Mouse (Mus musculus): ENCODE results near the gene D6Ertd527e. TPM values are rescaled to one million over a fixed set of nuclear protein-coding genes. Genes with fewer than 3 reads are reported as not detected.

The D6Ertd527e gene
- polyA plus RNA-seq, 1 experiment, result 4.2 TPM

DNA sequence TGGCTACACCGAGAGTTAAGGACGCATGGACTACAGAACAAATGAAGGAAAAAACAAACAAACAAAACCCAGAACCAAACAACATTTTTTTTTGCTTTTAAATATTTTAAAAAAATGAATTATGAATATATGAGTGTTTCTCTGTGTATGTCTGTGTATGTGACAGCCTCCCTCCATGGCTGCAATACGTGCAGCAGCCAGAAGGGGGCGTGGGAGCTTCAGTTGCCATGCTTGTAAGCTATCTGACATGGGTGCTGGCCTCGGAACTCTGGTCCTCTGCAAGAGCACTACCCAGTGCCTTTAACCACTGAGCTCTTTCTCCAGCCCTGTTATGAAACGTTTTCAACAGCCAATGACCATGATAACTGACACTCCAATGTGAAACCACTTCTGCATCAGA, 16.1 kb downstream of the D6Ertd527e start:
- H3K27me3 ChIP-seq (ENCODE audit: control insufficient read depth, insufficient read depth, low read length), result no peaks in the 10 kb centered on the region
- H3K27ac ChIP-seq (ENCODE audit: insufficient read depth, low read depth, low read length), result no peak overlapping the region
- 0 out of 2 replicates have a peak, but pooled peaks cover 2% of the 10 kb centered on the region for H3K4me1 ChIP-seq (ENCODE audit: control insufficient read depth, insufficient read depth, insufficient read length, low read length)
- TF ChIP-seq CTCF (IDR thresholded peaks at IDR 0.05; ENCODE audit: extremely low read depth, insufficient read length, insufficient replicate concordance, low read depth, low read length) (peak; percentile 26; the same call in 1 of the 2 replicates), POLR2A (IDR thresholded peaks at IDR 0.05; ENCODE audit: low read depth, low read length) (no peak)
- 92% methylated on average over 6 of the region's 6 CpGs for WGBS
- H3K4me3 ChIP-seq (ENCODE audit: low read depth, low read length), result no peak overlapping the region
- H3K36me3 ChIP-seq (ENCODE audit: control insufficient read depth, insufficient read depth, low read length), result no peaks in the 10 kb centered on the region

DNA sequence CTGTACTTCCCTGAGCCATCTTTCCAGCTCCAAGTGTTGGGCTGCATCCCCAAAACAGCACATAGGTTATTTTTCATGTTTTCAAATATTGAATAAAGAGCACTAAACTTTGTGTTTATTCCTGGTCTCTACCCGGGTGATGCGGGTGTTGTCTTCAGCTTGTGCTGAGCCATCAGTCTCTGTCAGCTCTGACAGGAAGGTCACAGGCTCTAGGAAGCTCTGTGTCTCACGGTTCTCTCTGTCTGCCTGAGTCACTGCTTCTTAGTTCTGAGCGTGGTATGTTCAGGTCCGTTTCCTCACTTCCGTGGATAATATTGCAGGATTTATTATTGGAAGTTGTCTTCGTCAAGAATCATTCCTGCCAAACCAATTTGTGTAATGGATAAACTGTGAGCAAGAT, 17.4 kb downstream of the D6Ertd527e start:
- 67% methylated on average over 7 of the region's 7 CpGs for WGBS
- Histone ChIP-seq H3K4me1 (ENCODE audit: control insufficient read depth, insufficient read depth, insufficient read length, low read length) (peaks cover 3% of the 10 kb centered on the region; the same call in 1 of the 2 replicates), H3K36me3 (ENCODE audit: control insufficient read depth, insufficient read depth, low read length) (no peaks in the 10 kb centered on the region), H3K27me3 (ENCODE audit: control insufficient read depth, insufficient read depth, low read length) (no peaks in the 10 kb centered on the region), H3K27ac (ENCODE audit: insufficient read depth, low read depth, low read length) (no peak overlapping the region), H3K4me3 (ENCODE audit: low read depth, low read length) (no peak overlapping the region)
- TF ChIP-seq POLR2A (IDR thresholded peaks at IDR 0.05; ENCODE audit: low read depth, low read length) (no peak), CTCF (IDR thresholded peaks at IDR 0.05; ENCODE audit: extremely low read depth, insufficient read length, insufficient replicate concordance, low read depth, low read length) (no peak)

DNA sequence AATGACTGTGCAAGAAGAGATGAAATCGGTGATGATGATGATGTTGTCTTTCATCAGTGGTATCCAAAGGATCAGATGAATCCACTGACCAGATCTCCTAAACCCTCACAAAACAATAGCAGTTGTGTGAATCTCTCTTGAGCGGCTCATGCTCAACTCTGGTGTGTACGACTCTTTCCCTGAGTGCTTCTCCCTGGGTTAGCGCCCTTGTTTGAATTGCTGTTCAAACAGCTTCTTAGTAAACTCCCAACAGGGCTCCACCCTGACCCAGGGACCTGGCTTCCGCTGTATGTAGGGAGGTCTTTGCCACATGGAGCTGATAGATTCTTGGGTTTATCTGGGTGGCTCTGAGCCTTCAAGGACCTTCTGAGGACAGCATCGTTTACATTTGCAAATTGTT, 18.9 kb downstream of the D6Ertd527e start:
- Histone ChIP-seq H3K4me1 (ENCODE audit: control insufficient read depth, insufficient read depth, insufficient read length, low read length) (peaks cover 8% of the 10 kb centered on the region; the same call in 1 of the 2 replicates), H3K4me3 (ENCODE audit: low read depth, low read length) (no peak overlapping the region), H3K27me3 (ENCODE audit: control insufficient read depth, insufficient read depth, low read length) (no peaks in the 10 kb centered on the region), H3K27ac (ENCODE audit: insufficient read depth, low read depth, low read length) (no peak overlapping the region), H3K36me3 (ENCODE audit: control insufficient read depth, insufficient read depth, low read length) (no peaks in the 10 kb centered on the region)
- TF ChIP-seq CTCF (IDR thresholded peaks at IDR 0.05; ENCODE audit: extremely low read depth, insufficient read length, insufficient replicate concordance, low read depth, low read length) (no peak), POLR2A (IDR thresholded peaks at IDR 0.05; ENCODE audit: low read depth, low read length) (no peak)
- WGBS, result 73% methylated on average over 6 of the region's 6 CpGs

GRCm38 (mm10) chr6:87123973-87124372, 19.4 kb downstream of the D6Ertd527e start:
- Histone ChIP-seq H3K27me3 (ENCODE audit: control insufficient read depth, insufficient read depth, low read length) (no peaks in the 10 kb centered on the region), H3K4me1 (ENCODE audit: control insufficient read depth, insufficient read depth, insufficient read length, low read length) (peaks cover 8% of the 10 kb centered on the region; the same call in 1 of the 2 replicates), H3K36me3 (ENCODE audit: control insufficient read depth, insufficient read depth, low read length) (no peaks in the 10 kb centered on the region), H3K4me3 (ENCODE audit: low read depth, low read length) (no peak overlapping the region), H3K27ac (ENCODE audit: insufficient read depth, low read depth, low read length) (no peak overlapping the region)
- TF ChIP-seq CTCF (IDR thresholded peaks at IDR 0.05; ENCODE audit: extremely low read depth, insufficient read length, insufficient replicate concordance, low read depth, low read length) (no peak), POLR2A (IDR thresholded peaks at IDR 0.05; ENCODE audit: low read depth, low read length) (no peak)
- 70% methylated on average over 4 of the region's 4 CpGs for WGBS

GRCm38 (mm10) chr6:87127049-87127753, 22.7 kb downstream of the D6Ertd527e start:
- TF ChIP-seq CTCF (IDR thresholded peaks at IDR 0.05; ENCODE audit: extremely low read depth, insufficient read length, insufficient replicate concordance, low read depth, low read length) (no peak), POLR2A (IDR thresholded peaks at IDR 0.05; ENCODE audit: low read depth, low read length) (no peak)
- Histone ChIP-seq H3K4me1 (ENCODE audit: control insufficient read depth, insufficient read depth, insufficient read length, low read length) (peaks cover 6% of the 10 kb centered on the region; the same call in 1 of the 2 replicates), H3K27me3 (ENCODE audit: control insufficient read depth, insufficient read depth, low read length) (no peaks in the 10 kb centered on the region), H3K27ac (ENCODE audit: insufficient read depth, low read depth, low read length) (no peak overlapping the region), H3K4me3 (ENCODE audit: low read depth, low read length) (no peak overlapping the region), H3K36me3 (ENCODE audit: control insufficient read depth, insufficient read depth, low read length) (no peaks in the 10 kb centered on the region)
- 28% methylated on average over 8 of the region's 8 CpGs for WGBS

DNA sequence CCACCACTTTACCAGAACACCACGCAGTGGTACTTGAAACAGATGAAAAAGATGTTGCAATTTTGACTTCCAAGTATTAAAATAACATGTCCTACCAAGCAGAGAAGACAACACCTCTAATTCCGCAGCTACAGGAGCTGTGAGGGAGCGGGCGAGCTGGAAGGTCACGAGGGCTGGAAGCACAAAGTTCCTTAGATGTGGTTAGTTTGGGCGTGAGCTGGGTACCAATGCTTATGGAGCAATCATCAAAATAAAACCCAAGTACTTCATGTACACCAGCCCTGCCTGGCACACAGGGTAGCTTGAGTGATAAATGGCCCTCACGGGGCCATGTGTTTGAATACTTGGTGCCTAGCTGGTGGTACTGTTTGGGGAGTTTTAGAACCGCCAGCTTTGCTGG, 25.3 kb downstream of the D6Ertd527e start:
- Histone ChIP-seq H3K4me3 (ENCODE audit: low read depth, low read length) (no peak overlapping the region), H3K27ac (ENCODE audit: insufficient read depth, low read depth, low read length) (no peak overlapping the region), H3K4me1 (ENCODE audit: control insufficient read depth, insufficient read depth, insufficient read length, low read length) (peaks cover 6% of the 10 kb centered on the region; the same call in 1 of the 2 replicates), H3K36me3 (ENCODE audit: control insufficient read depth, insufficient read depth, low read length) (no peaks in the 10 kb centered on the region), H3K27me3 (ENCODE audit: control insufficient read depth, insufficient read depth, low read length) (no peaks in the 10 kb centered on the region)
- TF ChIP-seq CTCF (IDR thresholded peaks at IDR 0.05; ENCODE audit: extremely low read depth, insufficient read length, insufficient replicate concordance, low read depth, low read length) (no peak), POLR2A (IDR thresholded peaks at IDR 0.05; ENCODE audit: low read depth, low read length) (no peak)
- WGBS, result 86% methylated on average over 8 of the region's 8 CpGs

- H3K36me3 ChIP-seq (ENCODE audit: control insufficient read depth, insufficient read depth, low read length), result no peaks in the 10 kb centered on the region
- H3K4me1 ChIP-seq (ENCODE audit: control insufficient read depth, insufficient read depth, insufficient read length, low read length), result peaks cover 6% of the 10 kb centered on the region; the same call in 1 of the 2 replicates
- TF ChIP-seq POLR2A (IDR thresholded peaks at IDR 0.05; ENCODE audit: low read depth, low read length), result no peak
- TF ChIP-seq CTCF (IDR thresholded peaks at IDR 0.05; ENCODE audit: extremely low read depth, insufficient read length, insufficient replicate concordance, low read depth, low read length), result no peak
- H3K27me3 ChIP-seq (ENCODE audit: control insufficient read depth, insufficient read depth, low read length), result no peaks in the 10 kb centered on the region
- 86% methylated on average over 7 of the region's 7 CpGs for WGBS
- H3K27ac ChIP-seq (ENCODE audit: insufficient read depth, low read depth, low read length), result no peak overlapping the region
- no peak overlapping the region for H3K4me3 ChIP-seq (ENCODE audit: low read depth, low read length)
Measured at GRCm38 (mm10) chr6:87130628-87131027, 26.1 kb downstream of the D6Ertd527e start.
